Mouse (Mus musculus) E14TG2a.4 (cell line): ENCODE data around the gene Rffl.

Experiments
- CTCF ChIP-seq: conservative IDR thresholded peaks from 2 replicates; pipeline ENCODE4 v1.5.1; 2014; ENCODE audit warnings: low read length
- NANOG ChIP-seq: IDR thresholded peaks from 2 replicates; pipeline ENCODE4 v1.6.1; 2014; ENCODE audit warnings: borderline replicate concordance, low read length, mixed read lengths

- TF ChIP-seq CTCF (peak; percentile 60), NANOG (no peak)
These were observed 19.3 kb upstream of the Rffl start, which contains the start of gene Rad51d for GRCm38 (mm10) chr11:82890342-82890762.
